Mouse (Mus musculus) embryonic facial prominence, embryonic 15.5 days (tissue): Measurements from ENCODE around the gene Zfp318. TPM values are rescaled to one million over a fixed set of nuclear protein-coding genes. Genes with fewer than 3 reads are reported as not detected.

Source experiments
- ATAC-seq: fragments of 200-750 bp; cut with Nextera tagmentation; 2 replicates; pipeline ENCODE4 v1.8.0; 2017; ENCODE audit warnings: low read depth, moderate TSS enrichment; ENCODE audit not compliant: insufficient number of reproducible peaks, low FRiP score, low TSS enrichment
- H3K27ac ChIP-seq: fragments of 300-500 bp; sonication (generic); replicated peaks from 2 replicates; pipeline ENCODE4 v1.5.1; 2015; ENCODE audit warnings: mild to moderate bottlenecking, inconsistent platforms
- H3K27me3 ChIP-seq: fragments of 300-500 bp; sonication (generic); 2 replicates; pipeline ENCODE4 v1.6.1; 2015; ENCODE audit warnings: inconsistent platforms
- H3K36me3 ChIP-seq: fragments of 300-500 bp; sonication (generic); 2 replicates; pipeline ENCODE4 v1.6.1; 2015; ENCODE audit warnings: mild to moderate bottlenecking, inconsistent platforms
- H3K4me1 ChIP-seq: fragments of 300-500 bp; sonication (generic); 2 replicates; pipeline ENCODE4 v1.6.1; 2015; ENCODE audit warnings: inconsistent platforms
- H3K4me2 ChIP-seq: fragments of 300-500 bp; sonication (generic); replicated peaks from 2 replicates; pipeline ENCODE4 v1.6.1; 2015; ENCODE audit warnings: mild to moderate bottlenecking, inconsistent platforms
- H3K4me3 ChIP-seq: fragments of 300-500 bp; sonication (generic); replicated peaks from 2 replicates; pipeline ENCODE4 v1.5.1; 2015; ENCODE audit warnings: mild to moderate bottlenecking, inconsistent platforms
- H3K9ac ChIP-seq: fragments of 300-500 bp; sonication (generic); 2 replicates; pipeline ENCODE4 v1.6.1; 2015; ENCODE audit warnings: inconsistent platforms
- H3K9me3 ChIP-seq: fragments of 300-500 bp; sonication (generic); replicated peaks from 2 replicates; pipeline ENCODE4 v1.6.1; 2016; ENCODE audit warnings: inconsistent platforms
- WGBS: fragments of 180-500 bp; shearing (Covaris S2); methylation state at CpG from one replicate; pipeline ENCODE4 v1.1.7; 2015; 5-methylcytosine and 5-hydroxymethylcytosine counted together
- polyA plus RNA-seq: library from polyadenylated mRNA; unstranded; fragments of >200 nt; fragmentation: Nextera tagmentation; extraction: Ambion mirVana; gene quantifications from 2 replicates; pipeline ENCODE4 v1.2.1, GENCODE M21; 2015

Zfp318 gene
- 10.7 and 11.9 TPM in 2 replicates for polyA plus RNA-seq

DNA sequence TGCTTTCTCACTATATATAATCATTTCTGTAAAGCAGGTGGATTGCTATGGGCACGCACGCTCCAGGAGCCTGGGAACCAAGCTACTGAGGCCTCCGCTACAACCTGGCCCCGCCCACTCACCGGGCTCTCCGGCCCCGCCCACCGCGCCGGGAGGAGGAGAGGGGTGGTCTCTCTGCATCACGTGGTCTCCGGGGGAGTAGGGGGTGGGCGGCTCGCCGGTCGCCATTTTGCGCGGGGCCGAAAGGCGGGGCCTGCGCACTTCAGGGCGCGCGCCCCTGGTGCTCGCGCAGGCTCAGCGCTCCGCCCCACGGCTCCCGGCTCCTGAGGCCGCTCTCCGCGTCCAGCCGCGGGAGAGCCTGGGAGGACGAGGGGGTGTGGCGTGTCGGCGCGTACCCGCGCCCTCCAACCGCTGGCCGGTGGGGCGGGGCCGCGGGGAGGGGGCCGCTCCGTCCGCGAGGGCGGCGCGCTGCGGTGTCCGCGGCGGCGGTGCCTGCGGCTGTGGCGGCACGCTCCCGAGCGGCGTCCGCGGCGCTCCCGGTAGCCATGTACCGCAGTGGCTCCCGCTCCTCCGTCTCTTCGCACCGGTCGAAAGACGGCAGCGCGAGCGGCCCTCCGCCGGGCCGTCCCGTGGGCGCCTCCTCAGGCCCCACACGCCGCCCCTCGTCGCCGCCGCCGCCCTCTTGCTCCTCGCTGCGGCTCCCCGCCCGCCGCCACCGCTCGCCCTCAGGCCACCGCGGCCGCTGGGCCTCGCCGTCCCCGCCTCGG lies at the start of gene Zfp318:
TSS of gene Zfp318 (plus strand) at position 438 of the 767 bp plus-strand sequence.
- WGBS = under 1% methylated on average over 103 of the region's 105 CpGs
- H3K4me1 ChIP-seq = peaks cover 15% of the 10 kb centered on the region
- peak within 1 kb of the TSS; percentile 85 for H3K27ac ChIP-seq
- H3K9ac ChIP-seq = peak within 1 kb of the TSS; percentile 92
- no peaks in the 10 kb centered on the region for H3K27me3 ChIP-seq
- peak; percentile 98 for ATAC-seq
- no peaks in the 10 kb centered on the region for H3K9me3 ChIP-seq
- peak within 1 kb of the TSS; percentile 77 for H3K4me3 ChIP-seq
- peak within 1 kb of the TSS; percentile 68 for H3K4me2 ChIP-seq
- peaks cover 14% of the 10 kb centered on the region for H3K36me3 ChIP-seq

DNA sequence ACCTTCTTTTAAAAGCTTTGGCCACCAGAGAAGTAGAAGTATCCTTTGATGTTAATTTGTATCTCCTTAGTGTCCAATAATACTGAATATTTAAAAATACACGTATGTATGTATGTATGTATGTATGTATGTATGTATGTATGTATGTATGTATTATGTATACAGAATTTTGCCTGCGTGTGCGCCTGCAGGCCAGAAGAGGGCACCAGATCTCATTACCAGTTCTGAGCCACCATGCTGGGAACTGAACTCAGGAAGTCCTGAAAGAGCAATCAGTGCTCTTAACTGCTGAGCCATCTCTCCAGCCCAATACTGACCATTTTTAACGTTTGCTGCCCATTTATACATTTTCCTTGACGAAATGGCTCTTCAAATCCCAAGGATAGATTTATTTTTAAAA lies 47.1 kb upstream of the Zfp318 start:
- ATAC-seq = no peak
- H3K27me3 ChIP-seq = no peaks in the 10 kb centered on the region
- H3K9me3 ChIP-seq = no peaks in the 10 kb centered on the region
- no peak overlapping the region for H3K27ac ChIP-seq
- H3K4me1 ChIP-seq = no peaks in the 10 kb centered on the region
- H3K4me2 ChIP-seq = no peak overlapping the region
- no peak overlapping the region for H3K9ac ChIP-seq
- WGBS = 18% methylated on average over 5 of the region's 5 CpGs
- H3K4me3 ChIP-seq = no peak overlapping the region
- H3K36me3 ChIP-seq = no peaks in the 10 kb centered on the region

DNA sequence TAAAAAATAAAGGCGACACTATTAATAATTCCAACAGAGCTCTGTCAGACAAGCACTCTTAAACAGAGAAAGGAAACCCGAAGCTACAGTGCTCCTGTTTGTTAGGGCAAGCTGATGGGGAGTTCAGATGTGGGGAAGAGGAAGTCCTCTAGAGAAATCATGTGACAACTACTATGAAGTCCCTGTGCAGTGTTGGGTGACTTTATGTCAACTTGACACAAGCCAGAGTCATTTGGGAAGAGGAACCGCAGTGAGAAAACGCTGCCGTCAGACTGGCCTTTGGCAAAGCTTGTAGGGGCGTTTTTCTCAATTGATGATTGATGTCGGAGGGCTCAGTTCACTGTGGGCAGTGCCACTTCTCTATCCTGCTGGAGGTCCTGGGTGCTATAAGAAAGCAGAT lies 42.3 kb upstream of the Zfp318 start:
- Histone ChIP-seq H3K9me3 (no peaks in the 10 kb centered on the region), H3K27ac (no peak overlapping the region), H3K27me3 (no peaks in the 10 kb centered on the region), H3K4me1 (no peaks in the 10 kb centered on the region), H3K36me3 (no peaks in the 10 kb centered on the region), H3K9ac (no peak overlapping the region), H3K4me3 (no peak overlapping the region), H3K4me2 (no peak overlapping the region)
- WGBS = 69% methylated on average over 7 of the region's 7 CpGs
- ATAC-seq = no peak

DNA sequence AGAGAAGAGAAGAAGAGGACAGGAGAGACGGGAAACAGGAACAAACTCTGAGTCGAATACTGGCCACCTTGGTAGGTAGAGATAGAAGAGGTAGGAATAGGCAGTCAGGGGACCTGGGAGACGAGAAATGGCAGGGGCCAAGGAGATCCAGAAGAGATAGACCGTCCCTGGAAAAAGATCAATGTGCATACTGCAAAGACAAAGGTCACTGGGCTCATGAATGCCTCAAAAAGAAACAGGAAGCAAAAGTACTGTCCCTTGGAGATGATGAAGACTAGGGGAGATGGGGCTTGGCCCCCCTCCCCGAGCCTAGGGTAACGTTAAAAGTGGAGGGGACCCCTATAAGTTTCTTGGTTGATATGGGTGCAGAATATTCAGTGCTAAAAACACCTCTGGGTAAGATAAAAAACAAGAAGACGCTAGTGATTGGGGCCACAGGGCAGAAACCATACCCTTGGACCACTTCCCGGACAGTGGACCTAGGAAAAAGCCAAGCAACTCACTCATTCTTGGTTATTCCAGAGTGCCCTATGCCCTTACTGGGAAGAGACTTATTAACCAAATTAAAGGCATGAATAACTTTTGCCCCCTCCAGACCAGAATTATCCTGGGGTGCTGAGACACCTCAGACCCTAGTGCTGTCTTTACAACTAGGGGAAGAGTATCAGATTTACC lies 32.4 kb upstream of the Zfp318 start:
- Histone ChIP-seq H3K9ac (no peak overlapping the region), H3K4me2 (no peak overlapping the region), H3K27me3 (no peaks in the 10 kb centered on the region), H3K27ac (no peak overlapping the region), H3K36me3 (no peaks in the 10 kb centered on the region), H3K9me3 (no peaks in the 10 kb centered on the region), H3K4me3 (no peak overlapping the region), H3K4me1 (no peaks in the 10 kb centered on the region)
- ATAC-seq = no peak
- WGBS = 85% methylated on average over 8 of the region's 8 CpGs

DNA sequence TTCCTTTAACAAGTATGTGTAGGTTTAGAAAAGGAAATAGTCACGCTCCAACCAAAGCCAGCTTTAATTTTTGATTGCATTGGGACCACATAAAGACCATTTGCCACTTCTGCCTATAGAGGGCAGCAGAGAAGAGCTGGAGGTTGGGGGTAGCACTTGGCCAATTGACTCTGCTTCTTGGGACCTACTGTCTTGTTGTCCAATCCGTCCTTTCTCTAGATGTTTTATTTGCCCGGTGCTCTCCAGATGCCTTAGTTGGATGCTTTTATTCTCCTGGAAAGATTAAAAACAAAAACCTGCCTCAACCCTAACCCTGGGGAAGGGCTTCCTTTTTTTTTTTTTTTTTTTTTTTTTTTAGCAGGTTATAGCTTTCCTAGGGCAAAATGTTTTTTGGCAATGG lies 11.7 kb upstream of the Zfp318 start:
- Histone ChIP-seq H3K9me3 (no peaks in the 10 kb centered on the region), H3K4me3 (no peak overlapping the region), H3K4me2 (no peak overlapping the region), H3K4me1 (no peaks in the 10 kb centered on the region), H3K27me3 (no peaks in the 10 kb centered on the region), H3K36me3 (no peaks in the 10 kb centered on the region), H3K9ac (no peak overlapping the region), H3K27ac (no peak overlapping the region)
- ATAC-seq = no peak
- 74% methylated on average over 3 of the region's 3 CpGs for WGBS

DNA sequence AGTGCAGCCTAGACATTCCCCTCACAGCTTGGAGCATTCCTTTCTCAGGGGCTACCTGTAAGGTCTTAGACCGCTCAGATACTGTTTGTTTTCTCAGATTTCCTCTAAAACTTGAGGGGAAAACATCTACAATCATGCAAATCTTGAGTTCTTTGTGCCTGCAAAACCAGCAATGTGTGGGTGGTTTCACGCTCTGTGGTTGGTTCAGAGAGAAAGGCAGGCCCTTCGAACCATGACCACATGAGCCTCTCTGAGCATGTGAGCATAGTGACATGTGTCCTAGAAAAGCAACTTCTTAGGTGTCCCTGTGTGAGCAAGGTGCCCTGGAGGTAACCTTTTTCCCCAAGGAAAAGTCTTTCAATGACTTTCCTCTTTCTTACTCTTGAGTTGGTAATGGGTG lies 5.0 kb upstream of the Zfp318 start:
- no peaks in the 10 kb centered on the region for H3K9me3 ChIP-seq

DNA sequence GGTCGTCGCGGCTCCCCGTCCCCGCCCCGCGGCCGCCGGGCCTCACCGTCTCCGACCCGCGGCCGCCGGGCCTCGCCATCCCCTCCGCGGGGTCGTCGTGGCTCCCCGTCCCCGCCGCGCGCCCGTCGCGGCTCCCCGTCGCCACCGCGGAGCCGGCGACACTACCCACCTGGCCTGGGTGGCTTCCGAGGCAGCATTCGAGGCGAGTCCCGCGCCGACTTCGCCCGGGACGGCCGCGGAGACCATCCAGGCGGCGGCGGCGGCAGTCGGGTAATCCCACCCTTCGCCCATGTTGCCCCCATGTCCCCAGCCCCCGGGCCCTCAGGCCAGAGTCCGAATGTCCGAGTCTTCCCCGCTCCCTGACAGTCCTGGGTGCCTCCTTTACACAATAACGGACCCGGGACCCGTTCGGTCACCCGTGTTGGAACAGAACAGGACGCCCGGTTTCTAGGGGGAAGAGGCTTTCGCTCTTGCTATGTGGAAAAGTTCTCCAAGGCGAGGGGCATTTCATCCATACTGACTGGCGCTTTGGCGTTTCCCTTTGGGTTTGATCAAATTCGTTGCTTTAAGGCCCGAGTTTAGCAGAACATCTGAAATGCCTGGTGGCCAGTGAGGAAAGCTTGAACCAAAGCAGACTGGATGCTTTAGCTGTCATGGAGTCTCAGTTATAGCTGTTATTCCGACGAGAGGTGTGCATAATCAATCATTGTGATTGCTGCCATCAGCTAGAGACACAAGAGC lies 700 bp downstream of the Zfp318 start:
- no peaks in the 10 kb centered on the region for H3K27me3 ChIP-seq
- H3K4me3 ChIP-seq = peak overlapping the region; percentile 77
- peak overlapping the region; percentile 92 for H3K9ac ChIP-seq
- H3K4me2 ChIP-seq = peak overlapping the region; percentile 68
- peaks cover 19% of the 10 kb centered on the region for H3K36me3 ChIP-seq
- under 1% methylated on average over 70 of the region's 70 CpGs for WGBS
- no peaks in the 10 kb centered on the region for H3K9me3 ChIP-seq
- H3K27ac ChIP-seq = peak overlapping the region; percentile 85
- no peak for ATAC-seq
- peaks cover 15% of the 10 kb centered on the region for H3K4me1 ChIP-seq

More for the DNA sequence above, 5.0 kb upstream of the Zfp318 start:
- 82% methylated on average over 3 of the region's 3 CpGs for WGBS
- no peaks in the 10 kb centered on the region for H3K27me3 ChIP-seq
- no peak overlapping the region for H3K4me3 ChIP-seq
- no peak overlapping the region for H3K27ac ChIP-seq
- no peaks in the 10 kb centered on the region for H3K4me1 ChIP-seq
- ATAC-seq = no peak
- H3K36me3 ChIP-seq = no peaks in the 10 kb centered on the region
- H3K4me2 ChIP-seq = no peak overlapping the region
- H3K9ac ChIP-seq = no peak overlapping the region

DNA sequence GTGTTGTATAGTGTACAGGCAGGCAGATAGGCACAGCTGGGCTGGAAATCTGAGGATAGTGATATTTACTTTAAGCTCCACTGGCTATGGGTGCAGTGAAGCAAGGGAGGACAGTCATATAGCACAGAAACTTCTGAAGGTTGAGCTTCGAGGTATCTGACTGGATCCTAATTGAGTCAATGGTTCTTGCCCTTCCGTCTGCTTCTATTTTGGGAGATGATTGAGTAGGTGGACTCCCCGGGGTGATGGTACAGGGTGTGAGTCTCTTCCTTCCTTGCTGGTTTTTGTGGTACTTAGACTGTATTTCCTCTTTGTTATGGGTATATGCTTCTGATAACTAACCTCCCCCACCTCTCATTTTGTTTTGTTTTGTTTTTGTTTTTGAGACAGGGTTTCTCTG lies 4.7 kb downstream of the Zfp318 start:
- no peak overlapping the region for H3K4me3 ChIP-seq
- H3K9ac ChIP-seq = no peak overlapping the region
- no peak for ATAC-seq
- WGBS = 86% methylated on average over 3 of the region's 3 CpGs
- H3K36me3 ChIP-seq = peaks cover 25% of the 10 kb centered on the region
- H3K4me2 ChIP-seq = no peak overlapping the region
- no peak overlapping the region for H3K27ac ChIP-seq
- H3K27me3 ChIP-seq = no peaks in the 10 kb centered on the region
- peaks cover 15% of the 10 kb centered on the region for H3K4me1 ChIP-seq
- no peaks in the 10 kb centered on the region for H3K9me3 ChIP-seq

GRCm38 (mm10) chr17:46393012-46393411 lies 9.5 kb downstream of the Zfp318 start:
- WGBS = 48% methylated on average over 2 of the region's 2 CpGs
- no peaks in the 10 kb centered on the region for H3K4me1 ChIP-seq
- no peaks in the 10 kb centered on the region for H3K27me3 ChIP-seq
- H3K9me3 ChIP-seq = no peaks in the 10 kb centered on the region
- no peak overlapping the region for H3K27ac ChIP-seq
- no peak overlapping the region for H3K9ac ChIP-seq
- no peak for ATAC-seq
- peaks cover 44% of the 10 kb centered on the region for H3K36me3 ChIP-seq
- no peak overlapping the region for H3K4me3 ChIP-seq
- H3K4me2 ChIP-seq = no peak overlapping the region

DNA sequence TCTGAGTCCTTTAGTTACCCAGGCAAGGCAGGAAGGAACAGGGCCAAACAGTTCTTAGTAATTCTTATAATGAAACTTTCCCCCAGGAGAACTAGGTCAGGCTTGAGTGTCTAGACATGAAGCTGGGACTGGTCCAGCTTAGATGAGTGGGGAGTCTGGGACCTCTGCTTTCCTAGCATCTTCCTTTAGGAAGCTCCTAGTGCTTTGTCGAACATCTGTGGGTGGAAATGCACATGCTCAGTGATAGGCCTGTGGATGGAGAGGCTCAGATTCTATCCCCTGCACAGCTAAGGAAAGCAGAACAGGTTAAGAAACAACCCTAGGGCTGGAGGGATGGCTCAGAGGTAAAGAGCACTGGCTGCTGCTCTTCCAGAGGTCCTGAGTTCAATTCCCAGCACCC lies 11.1 kb downstream of the Zfp318 start:
- no peak for ATAC-seq
- H3K4me3 ChIP-seq = no peak overlapping the region
- no peak overlapping the region for H3K27ac ChIP-seq
- H3K9ac ChIP-seq = no peak overlapping the region
- peaks cover 46% of the 10 kb centered on the region for H3K36me3 ChIP-seq
- H3K9me3 ChIP-seq = no peaks in the 10 kb centered on the region
- 94% methylated on average over 1 of the region's 1 CpGs for WGBS
- H3K27me3 ChIP-seq = no peaks in the 10 kb centered on the region
- H3K4me1 ChIP-seq = no peaks in the 10 kb centered on the region
- no peak overlapping the region for H3K4me2 ChIP-seq

GRCm38 (mm10) chr17:46408478-46408877 lies 24.9 kb downstream of the Zfp318 start:
- Histone ChIP-seq H3K9ac (no peak overlapping the region), H3K4me3 (no peak overlapping the region), H3K9me3 (no peaks in the 10 kb centered on the region), H3K27ac (no peak overlapping the region), H3K4me2 (no peak overlapping the region), H3K27me3 (no peaks in the 10 kb centered on the region), H3K36me3 (peaks cover 76% of the 10 kb centered on the region), H3K4me1 (no peaks in the 10 kb centered on the region)
- ATAC-seq = no peak
- 34% methylated on average over 3 of the region's 3 CpGs for WGBS
